Mouse (Mus musculus): ENCODE measurements around the gene Dnal1.

GRCm38 (mm10) chr12:84163133-84163532 is 49.0 kb downstream of the Dnal1 start:
- TF ChIP-seq CTCF (IDR thresholded peaks at IDR 0.05; ENCODE audit: low read depth, low read length) (peak; percentile 79), POLR2A (IDR thresholded peaks at IDR 0.05; ENCODE audit: insufficient read depth, low read length) (no peak), EP300 (IDR thresholded peaks at IDR 0.05; ENCODE audit: insufficient read depth, low read depth, low read length) (no peak)

Measured in ES-Bruce4 (cell line).